ENCODE assay signal across 8 mouse cellular contexts in genomic region chr5:49524394-49525241, GRCm38 (mm10). TPM values are rescaled to one million over a fixed set of nuclear protein-coding genes. Genes with fewer than 3 reads are reported as not detected.
DNase-seq lines count a peak whose midpoint lies in the region; ATAC-seq lines count a peak whose summit lies in the region.

TSS of gene Kcnip4 (minus strand) at chr5:49524907.

- no peaks in the 10 kb centered on the region for H3K4me1 ChIP-seq in kidney, embryonic 14.5 days (ENCODE audit: control insufficient read depth, insufficient read depth, low read length)
- H3K4me1 ChIP-seq in limb, embryonic 12.5 days (replicated peaks), result no peaks in the 10 kb centered on the region
- H3K4me1 ChIP-seq in neural tube, embryonic 13.5 days (replicated peaks), result peaks cover 8% of the 10 kb centered on the region; the same call in 1 of the 2 replicates

- H3K27ac ChIP-seq in kidney, embryonic 14.5 days (ENCODE audit: low read depth, low read length), result no peak within 1 kb of the TSS
- no peak within 1 kb of the TSS for H3K27ac ChIP-seq in limb, embryonic 12.5 days
- no peak within 1 kb of the TSS for H3K27ac ChIP-seq in neural tube, embryonic 13.5 days (replicated peaks)

- DNase-seq in gastrocnemius, postnatal 14 days, result peak; percentile 12
- no peak for DNase-seq in gastrocnemius, adult 18-20 months (ENCODE audit: low spot score)
- DNase-seq in cerebellum, postnatal 14 days, result peak; percentile 83 to 89
- peak; percentile 61 to 75 for DNase-seq in frontal cortex, postnatal 14 days (ENCODE audit: low spot score in 2 of 2)

- peak within 1 kb of the TSS; percentile 45 for H3K4me3 ChIP-seq in kidney, embryonic 14.5 days (ENCODE audit: low read length)
- H3K4me3 ChIP-seq in limb, embryonic 12.5 days (replicated peaks), result peak within 1 kb of the TSS; percentile 54
- peak within 1 kb of the TSS; percentile 61 for H3K4me3 ChIP-seq in neural tube, embryonic 13.5 days

- H3K4me2 ChIP-seq in kidney, embryonic 14.5 days (replicated peaks; ENCODE audit: low read depth, low read length), result peak within 1 kb of the TSS; percentile 91
- H3K4me2 ChIP-seq in limb, embryonic 12.5 days, result peak within 1 kb of the TSS; percentile 98
- H3K4me2 ChIP-seq in neural tube, embryonic 13.5 days, result peak within 1 kb of the TSS; percentile 99

- WGBS in kidney, embryonic 14.5 days, result under 1% methylated on average over 46 of the region's 50 CpGs
- WGBS in limb, embryonic 12.5 days, result 1% methylated on average over 44 of the region's 50 CpGs
- WGBS in neural tube, embryonic 13.5 days, result 1% methylated on average over 49 of the region's 50 CpGs

- intact Hi-C loops in gastrocnemius, postnatal 14 days (cut with DNase I; ENCODE audit: low total_unique reads), result no loop called here

- H3K9ac ChIP-seq in kidney, embryonic 14.5 days (ENCODE audit: low read depth, low read length), result peak within 1 kb of the TSS; percentile 40
- peak within 1 kb of the TSS; percentile 51 for H3K9ac ChIP-seq in limb, embryonic 12.5 days (replicated peaks)
- peak within 1 kb of the TSS; percentile 75 for H3K9ac ChIP-seq in neural tube, embryonic 13.5 days

- peaks cover 20% of the 10 kb centered on the region for H3K27me3 ChIP-seq in kidney, embryonic 14.5 days (ENCODE audit: control insufficient read depth, insufficient read depth, low read length)
- H3K27me3 ChIP-seq in limb, embryonic 12.5 days, result peaks cover 44% of the 10 kb centered on the region
- H3K27me3 ChIP-seq in neural tube, embryonic 13.5 days, result peaks cover 27% of the 10 kb centered on the region

- peak; percentile 90 for ATAC-seq in kidney, embryonic 14.5 days (ENCODE audit: low FRiP score, low TSS enrichment)
- peak; percentile 72; the same call in 1 of the 2 replicates for ATAC-seq in limb, embryonic 12.5 days (ENCODE audit: insufficient number of reproducible peaks, insufficient read depth, low FRiP score, low TSS enrichment, low read depth)
- peak; percentile 92 for ATAC-seq in neural tube, embryonic 13.5 days (ENCODE audit: low read depth)
- no peak for ATAC-seq in erythroblast, adult 5-6 weeks (replicated peaks; ENCODE audit: low FRiP score, poor library complexity, severe bottlenecking)

- H3K9me3 ChIP-seq in kidney, embryonic 14.5 days (ENCODE audit: control insufficient read depth, low read length), result no peaks in the 10 kb centered on the region
- no peaks in the 10 kb centered on the region for H3K9me3 ChIP-seq in limb, embryonic 12.5 days
- H3K9me3 ChIP-seq in neural tube, embryonic 13.5 days, result no peaks in the 10 kb centered on the region

- H3K36me3 ChIP-seq in kidney, embryonic 14.5 days (ENCODE audit: control insufficient read depth, insufficient read depth, low read length), result no peaks in the 10 kb centered on the region
- H3K36me3 ChIP-seq in limb, embryonic 12.5 days, result no peaks in the 10 kb centered on the region
- no peaks in the 10 kb centered on the region for H3K36me3 ChIP-seq in neural tube, embryonic 13.5 days

RNA-seq across cellular contexts. Expression of gene Kcnip4, which starts in this region (rescaled TPM):
- total RNA-seq in gastrocnemius, postnatal 14 days (2021), result under 1 TPM; 0.27 to 0.31 TPM
- not detected for total RNA-seq in gastrocnemius, adult 18-20 months (2021)
- 0.61 and 1.4 TPM in 2 replicates for polyA plus RNA-seq in kidney, embryonic 14.5 days (2014; fragmentation: Nextera tagmentation; extraction: Ambion mirVana)
- 1.9 and 2.2 TPM in 2 replicates for polyA plus RNA-seq in limb, embryonic 12.5 days (2016; fragmentation: Nextera tagmentation; extraction: Ambion mirVana)
- polyA plus RNA-seq in neural tube, embryonic 13.5 days (2015; fragmentation: Nextera tagmentation; extraction: Ambion mirVana), result 9.1 and 9.5 TPM in 2 replicates
- total RNA-seq in erythroblast, adult 5-6 weeks (2015; ENCODE audit: low replicate concordance), result not detected in 2 replicates
- total RNA-seq in erythroblast, adult 5-6 weeks (2017; ENCODE audit: low replicate concordance), result not detected in 2 replicates

Comparison
In these comparisons a context has a peak if more than half of its experiments do, and no peak if none do; other contexts are left out.
1. Peak in DNase-seq in gastrocnemius, postnatal 14 days; RNA of the gene not detected or under 1 TPM.